Mouse (Mus musculus) adrenal gland, postnatal 10 days (tissue): ENCODE measurements around the gene Rab42. TPM values are rescaled to one million over a fixed set of nuclear protein-coding genes. Genes with fewer than 3 reads are reported as not detected.
"Not testable (repeated sequence)": the region's sequence is repeated elsewhere in the genome, so short reads cannot be mapped to it uniquely, and the experiment has no call there.

Experiments used
- DNase-seq: peaks from one replicate; pipeline ENCODE4 v3.0.0; 2021; ENCODE audit warnings: mixed read lengths
- total RNA-seq, 2 experiments: library from RNA; stranded (reverse); gene quantifications; 2 replicates each; pipeline ENCODE4 v1.2.3; 2021

Rab42 gene
- total RNA-seq, 2 experiments from 2014 or later, result 1.2 to 3.7 TPM

- DNase-seq, result no peak
These were observed 8.6 kb upstream of the Rab42 start for GRCm38 (mm10) chr4:132311801-132312200.

- DNase-seq, result no peak
These were observed 8.0 kb upstream of the Rab42 start for GRCm38 (mm10) chr4:132311209-132311608.

- peak; percentile 56 for DNase-seq
These were observed 6.8 kb upstream of the Rab42 start for GRCm38 (mm10) chr4:132309849-132310472.

GRCm38 (mm10) chr4:132309140-132309848 is 6.1 kb upstream of the Rab42 start:
- DNase-seq, result no peak

- peak; percentile 91 for DNase-seq
These were observed 5.4 kb upstream of the Rab42 start for GRCm38 (mm10) chr4:132308437-132309139.

- no peak for DNase-seq
These were observed 2.8 kb upstream of the Rab42 start for GRCm38 (mm10) chr4:132306004-132306403.

- DNase-seq, result no peak
These were observed 2.1 kb upstream of the Rab42 start for GRCm38 (mm10) chr4:132305276-132305675.

GRCm38 (mm10) chr4:132303484-132303883 is 299 bp upstream of the Rab42 start:
- not testable (repeated sequence) for DNase-seq

- DNase-seq, result no peak
These were observed 933 bp downstream of the Rab42 start for GRCm38 (mm10) chr4:132301965-132302938.

GRCm38 (mm10) chr4:132301486-132301885 is 1.7 kb downstream of the Rab42 start:
- peak; percentile 38 for DNase-seq

- DNase-seq, result no peak
These were observed 3.3 kb downstream of the Rab42 start for GRCm38 (mm10) chr4:132299849-132300248.

- no peak for DNase-seq
These were observed 7.3 kb downstream of the Rab42 start for GRCm38 (mm10) chr4:132295696-132296390.

GRCm38 (mm10) chr4:132293682-132294240 is 9.4 kb downstream of the Rab42 start:
- no peak for DNase-seq

- peak; percentile 80 for DNase-seq
These were observed 10.2 kb downstream of the Rab42 start for GRCm38 (mm10) chr4:132292988-132293387.

GRCm38 (mm10) chr4:132291624-132292335 is 11.4 kb downstream of the Rab42 start:
- no peak for DNase-seq

GRCm38 (mm10) chr4:132291056-132291455 is 12.1 kb downstream of the Rab42 start:
- no peak for DNase-seq

GRCm38 (mm10) chr4:132288840-132289239 is 14.3 kb downstream of the Rab42 start:
- DNase-seq, result not testable (repeated sequence)

GRCm38 (mm10) chr4:132275949-132276348 is 27.2 kb downstream of the Rab42 start:
- DNase-seq, result no peak

- peak; percentile 94 for DNase-seq
These were observed 28.9 kb downstream of the Rab42 start, which contains the start of gene Taf12 for GRCm38 (mm10) chr4:132274156-132274862. TSS of gene Taf12 (plus strand) at chr4:132274375.

- DNase-seq, result peak; percentile 58
These were observed 30.0 kb downstream of the Rab42 start for GRCm38 (mm10) chr4:132273166-132273565.
